Mouse (Mus musculus) lung, adult 2 months (tissue): ENCODE data around the gene Ttc30a1. TPM values are rescaled to one million over a fixed set of nuclear protein-coding genes. Genes with fewer than 3 reads are reported as not detected.
"Not testable (repeated sequence)": the region's sequence is repeated elsewhere in the genome, so short reads cannot be mapped to it uniquely, and the experiment has no call there.

ENCODE experiments used
- DNase-seq: peaks from one replicate; pipeline ENCODE4 v3.0.0; 2022
- H3K4me1 ChIP-seq: fragments of 200-500 bp; 2 replicates; pipeline ENCODE4 v1.6.1; 2011; ENCODE audit warnings: low read length; ENCODE audit not compliant: control insufficient read depth, insufficient read depth
- H3K4me3 ChIP-seq: fragments of 200-500 bp; replicated peaks from 2 replicates; pipeline ENCODE3; 2011; ENCODE audit warnings: low read depth, mild to moderate bottlenecking, control low read depth, low read length; ENCODE audit errors: extremely low read depth
- CTCF ChIP-seq: fragments of 200-500 bp; IDR thresholded peaks from 2 replicates; pipeline ENCODE4 v1.5.1; 2011; ENCODE audit warnings: mild to moderate bottlenecking, low read length, control low read depth; ENCODE audit not compliant: insufficient read depth
- POLR2A ChIP-seq: fragments of 200-500 bp; IDR thresholded peaks from 2 replicates; pipeline ENCODE4 v1.6.1; 2011; ENCODE audit warnings: low read depth, mild to moderate bottlenecking, control low read depth, low read length, borderline replicate concordance; ENCODE audit errors: extremely low read depth
- WGBS: fragments of 180-500 bp; shearing (Covaris S2); methylation state at CpG from one replicate; pipeline ENCODE4 v1.1.7; 2018; 5-methylcytosine and 5-hydroxymethylcytosine counted together
- polyA plus RNA-seq: library from polyadenylated mRNA; depleted of rRNA; stranded (reverse); fragments of >200 nt; gene quantifications from 2 replicates; pipeline ENCODE4 v1.2.3, GENCODE M21; 2012; rRNA removed

The Ttc30a1 gene
- 2.3 and 3.0 TPM in 2 replicates for polyA plus RNA-seq

DNA sequence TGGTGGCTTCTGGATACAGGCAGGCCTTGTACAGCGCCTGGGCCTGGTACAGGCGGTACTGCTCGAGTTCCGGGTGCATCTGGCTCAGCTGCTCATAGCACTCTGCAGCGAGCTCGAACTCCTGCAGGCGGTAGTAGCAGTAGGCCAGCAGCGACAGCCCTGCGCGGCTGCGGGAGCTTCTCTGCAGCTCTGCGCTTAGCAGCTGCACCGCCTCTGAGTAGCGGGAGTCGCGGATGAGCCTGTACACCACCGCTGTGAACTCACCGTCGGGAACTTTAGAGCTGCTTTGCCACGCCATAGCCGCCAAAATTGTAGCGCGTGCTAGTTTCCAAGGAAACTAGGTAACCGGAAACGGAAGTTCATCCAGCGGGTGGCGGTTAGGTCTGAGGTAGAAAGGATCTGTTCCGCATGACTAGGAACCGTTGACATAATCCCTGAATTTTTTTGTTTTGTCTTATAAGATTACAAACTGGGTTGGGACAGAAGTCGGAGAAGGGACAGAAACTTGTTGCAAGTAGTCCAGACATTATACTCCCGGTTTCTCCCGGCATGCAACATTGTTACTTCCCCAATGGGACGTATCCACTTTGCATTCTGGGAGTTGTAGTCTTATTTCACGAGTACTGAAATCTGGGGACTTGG is at the start of gene Ttc30a1:
Gene Ttc30a1, minus strand, starts transcription at position 528 of the 642 bp plus-strand sequence.
- WGBS, result 3% methylated on average over 34 of the region's 34 CpGs
- H3K4me1 ChIP-seq, result not testable (repeated sequence)
- peak; percentile 76 for DNase-seq
- peak within 1 kb of the TSS; percentile 91 for H3K4me3 ChIP-seq

DNA sequence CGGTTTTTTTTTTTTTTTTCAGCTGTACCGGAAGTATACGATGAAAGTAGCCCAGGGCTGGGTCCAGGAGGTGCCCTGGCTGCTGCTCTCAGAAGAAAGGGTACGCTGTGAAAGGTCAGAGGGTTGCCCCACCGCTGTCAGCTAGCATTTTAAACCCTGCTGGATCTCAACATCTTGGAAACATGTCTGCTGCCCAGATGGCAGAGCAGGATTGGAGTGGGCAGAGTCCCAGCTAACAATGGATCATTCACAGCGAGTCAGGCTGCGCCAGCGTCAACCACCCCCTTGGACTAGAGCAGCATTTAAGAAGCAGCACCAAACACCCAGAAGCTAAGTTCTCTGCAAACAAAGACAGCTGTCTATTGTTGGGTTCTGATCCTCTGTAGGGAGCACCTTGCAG is 48.3 kb upstream of the Ttc30a1 start:
- 43% methylated on average over 8 of the region's 8 CpGs for WGBS
- H3K4me1 ChIP-seq, result no peaks in the 10 kb centered on the region
- TF ChIP-seq CTCF (no peak), POLR2A (no peak)
- no peak overlapping the region for H3K4me3 ChIP-seq
- no peak for DNase-seq

DNA sequence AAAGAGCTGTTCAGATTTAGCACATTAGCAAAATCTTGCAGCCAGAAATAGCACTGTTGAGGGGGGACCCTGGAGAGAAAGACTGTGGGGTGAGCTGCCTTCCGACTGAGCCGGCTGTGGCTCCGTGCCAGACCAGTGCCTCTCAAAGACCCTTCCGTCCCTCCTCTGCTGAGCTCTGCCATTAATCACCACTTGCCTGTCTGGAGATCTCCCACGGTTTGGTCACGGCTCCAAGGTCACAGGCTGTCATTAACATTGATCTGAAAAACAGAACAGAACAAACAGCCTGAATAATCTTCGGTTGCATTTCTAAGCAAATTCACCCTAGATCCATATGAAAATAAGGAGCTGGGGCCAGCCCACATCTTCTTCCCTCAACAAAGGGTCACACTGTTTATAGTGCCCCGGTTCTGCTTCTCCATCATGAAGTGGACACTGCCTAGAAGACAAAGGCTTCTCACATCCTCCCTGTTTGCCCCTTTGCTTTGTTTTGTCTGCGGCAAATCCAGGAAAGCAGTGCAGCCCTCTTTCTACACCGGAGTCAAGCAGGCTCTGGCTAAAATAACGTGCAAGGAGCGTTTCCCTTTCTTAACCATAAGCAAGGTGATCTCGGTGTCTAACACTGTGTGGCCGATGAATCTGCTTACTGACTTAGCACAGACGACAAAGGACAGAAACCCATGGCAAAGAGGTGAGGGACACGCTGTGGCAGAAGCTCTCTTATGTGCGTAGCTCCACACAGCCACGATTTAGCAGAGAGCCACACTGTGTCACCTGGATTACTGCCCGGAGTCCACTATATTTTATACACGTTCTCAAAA is 47.5 kb upstream of the Ttc30a1 start:
- WGBS, result 21% methylated on average over 20 of the region's 20 CpGs

DNA sequence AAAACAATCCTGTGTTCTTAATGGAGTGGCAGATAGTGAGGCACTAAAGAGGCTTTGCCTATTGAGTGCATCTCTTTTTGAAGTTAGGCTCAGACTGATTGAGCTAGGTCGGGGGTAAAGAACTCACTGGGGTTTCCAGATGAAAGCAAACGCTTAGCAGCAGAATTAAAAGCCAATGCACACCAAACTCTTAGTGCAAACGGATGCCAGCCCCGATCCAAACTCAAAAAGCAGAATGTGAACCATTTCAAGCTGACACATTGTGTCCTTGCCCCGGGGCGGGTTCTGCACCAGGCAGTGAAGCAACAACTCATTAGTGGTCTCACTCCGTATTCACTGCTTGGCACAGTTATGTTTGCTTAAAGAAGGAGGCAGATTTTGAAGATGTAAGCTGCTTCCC is 35.1 kb upstream of the Ttc30a1 start:
- no peak for DNase-seq
- Histone ChIP-seq H3K4me3 (no peak overlapping the region), H3K4me1 (no peaks in the 10 kb centered on the region)
- no peak for TF ChIP-seq CTCF
- no peak for TF ChIP-seq POLR2A
- WGBS, result 29% methylated on average over 7 of the region's 7 CpGs

More for the DNA sequence above, 47.5 kb upstream of the Ttc30a1 start:
- DNase-seq, result no peak
- TF ChIP-seq CTCF (no peak), POLR2A (no peak)
- Histone ChIP-seq H3K4me3 (no peak overlapping the region), H3K4me1 (no peaks in the 10 kb centered on the region)

DNA sequence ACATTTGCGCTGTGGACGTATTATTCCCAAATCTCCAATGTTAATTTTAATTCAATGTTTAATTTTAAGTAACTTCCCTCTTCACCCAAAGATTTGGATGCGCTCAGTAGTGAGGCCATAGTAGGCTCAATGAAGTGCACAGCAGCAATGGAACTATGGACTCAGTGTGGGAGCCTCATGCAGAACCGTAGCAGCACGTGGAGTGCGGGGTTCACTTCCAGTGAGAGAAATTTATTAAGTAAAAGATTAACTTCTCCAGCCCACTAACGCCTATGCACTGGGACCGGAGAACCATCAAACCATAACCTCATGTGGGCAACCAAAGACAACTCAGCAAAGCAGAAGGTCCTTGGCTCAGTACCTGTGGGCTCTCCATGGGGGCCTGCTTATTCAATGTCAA is 34.4 kb upstream of the Ttc30a1 start:
- TF ChIP-seq CTCF (no peak), POLR2A (no peak)
- 89% methylated on average over 8 of the region's 8 CpGs for WGBS
- DNase-seq, result no peak

DNA sequence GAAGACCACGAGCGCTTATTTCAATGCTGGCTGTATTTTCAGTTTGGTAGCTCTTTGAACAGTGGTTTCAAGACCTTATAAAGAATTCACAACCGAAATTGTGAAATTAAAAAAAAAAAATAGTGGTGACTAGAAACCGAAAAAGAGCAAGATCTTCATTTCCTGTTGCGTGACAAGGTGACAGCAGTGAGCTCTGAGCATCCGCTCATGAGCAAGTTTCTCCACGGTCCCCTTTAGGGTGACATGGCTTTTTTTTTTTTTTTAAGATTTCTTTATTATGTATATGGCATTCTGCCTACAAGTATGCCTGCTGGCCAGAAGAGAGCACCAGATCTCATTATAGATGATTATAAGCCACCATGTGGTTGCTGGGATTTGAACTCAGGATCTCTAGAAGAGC is 33.7 kb upstream of the Ttc30a1 start:
- Histone ChIP-seq H3K4me3 (no peak overlapping the region), H3K4me1 (no peaks in the 10 kb centered on the region)
- no peak for TF ChIP-seq POLR2A
- TF ChIP-seq CTCF, result no peak
- no peak for DNase-seq
- 87% methylated on average over 7 of the region's 7 CpGs for WGBS

More for the DNA sequence above, 34.4 kb upstream of the Ttc30a1 start:
- Histone ChIP-seq H3K4me3 (no peak overlapping the region), H3K4me1 (no peaks in the 10 kb centered on the region)

DNA sequence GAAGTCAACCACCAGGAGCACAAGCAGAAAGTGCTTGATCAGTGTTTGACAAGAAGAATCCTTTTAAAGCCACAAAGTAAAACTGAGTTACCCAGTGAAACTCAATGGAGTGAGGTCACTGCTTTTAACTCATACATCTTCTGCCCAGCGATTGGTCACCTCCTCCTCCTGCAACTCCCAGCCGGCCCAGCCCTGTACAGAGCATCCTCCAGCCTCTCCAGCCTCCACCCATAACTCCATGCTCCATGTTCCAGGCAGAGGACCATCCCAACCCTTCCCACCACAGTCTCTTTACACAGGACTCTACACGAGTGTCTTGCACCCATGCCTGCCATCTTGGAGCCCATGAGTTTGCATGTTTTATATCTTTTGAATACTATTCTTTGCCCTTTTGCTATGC is 32.9 kb upstream of the Ttc30a1 start:
- Histone ChIP-seq H3K4me3 (no peak overlapping the region), H3K4me1 (no peaks in the 10 kb centered on the region)
- DNase-seq, result no peak
- no peak for TF ChIP-seq CTCF
- 87% methylated on average over 3 of the region's 3 CpGs for WGBS

DNA sequence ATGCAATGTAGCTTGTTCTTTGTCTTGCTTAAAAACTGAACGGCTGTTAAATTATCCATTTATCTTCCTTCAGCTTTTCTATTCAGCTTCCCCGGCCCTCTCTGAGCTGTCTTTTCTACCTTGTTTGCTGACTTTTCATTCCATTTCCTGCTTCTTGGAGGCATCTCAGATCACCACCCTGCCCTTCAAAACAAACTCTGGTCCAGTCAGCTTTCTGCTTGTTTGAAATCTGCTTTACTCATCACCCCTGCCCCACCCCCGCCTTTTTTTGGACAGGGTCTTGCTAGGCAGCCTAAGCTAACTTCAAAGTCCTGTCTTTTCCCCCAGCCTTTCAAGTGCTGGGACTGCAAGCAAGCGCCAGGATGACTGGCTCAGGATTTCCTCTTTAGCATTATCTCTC is 24.4 kb upstream of the Ttc30a1 start:
- WGBS, result 19% methylated on average over 4 of the region's 4 CpGs
- H3K4me1 ChIP-seq, result no peaks in the 10 kb centered on the region
- no peak for TF ChIP-seq CTCF
- no peak for TF ChIP-seq POLR2A
- no peak for DNase-seq
- H3K4me3 ChIP-seq, result no peak overlapping the region

DNA sequence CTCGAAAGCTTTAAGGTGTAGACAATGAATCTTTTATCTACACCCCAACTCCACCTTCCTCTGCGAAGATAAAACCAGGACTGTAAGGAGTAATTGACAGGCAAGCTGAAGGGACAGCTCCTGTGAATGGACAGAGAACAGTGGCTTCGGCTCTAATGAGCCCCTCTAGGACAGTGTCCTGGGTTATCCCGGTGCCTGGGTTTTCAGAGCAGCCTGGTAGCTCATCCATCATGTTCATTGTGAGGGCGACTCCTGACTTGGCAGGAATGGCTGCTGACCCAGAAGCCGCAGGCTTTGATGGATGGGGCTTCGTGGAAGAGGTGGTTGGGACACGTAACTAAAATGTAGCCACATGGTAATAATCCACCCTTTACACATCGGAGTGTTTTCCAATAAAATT is 21.1 kb upstream of the Ttc30a1 start:
- 42% methylated on average over 9 of the region's 9 CpGs for WGBS
- no peaks in the 10 kb centered on the region for H3K4me1 ChIP-seq
- no peak for TF ChIP-seq CTCF
- TF ChIP-seq POLR2A, result no peak

DNA sequence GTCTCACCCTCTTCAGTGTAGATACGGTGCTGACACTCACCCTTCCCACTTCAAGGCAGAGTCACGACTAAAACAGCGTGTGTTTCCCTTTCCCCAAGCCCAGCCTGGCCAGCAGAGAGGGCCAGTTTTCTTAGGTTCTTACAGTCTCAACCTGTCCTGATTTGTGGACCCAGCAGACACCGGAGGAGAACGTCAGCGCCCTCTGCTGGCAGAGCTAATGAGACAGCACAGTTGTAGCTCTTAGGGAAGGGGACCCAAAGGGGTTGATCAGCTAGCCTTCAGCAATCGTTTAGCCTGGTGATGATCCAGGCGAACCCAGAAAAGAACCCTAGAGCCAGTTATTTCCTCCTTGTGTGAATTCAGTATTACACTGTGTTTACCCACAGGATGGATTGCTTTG is 19.6 kb upstream of the Ttc30a1 start:
- peak; percentile 67 for DNase-seq
- TF ChIP-seq POLR2A, result no peak
- peak; percentile 92 for TF ChIP-seq CTCF
- WGBS, result 35% methylated on average over 8 of the region's 8 CpGs
- no peak overlapping the region for H3K4me3 ChIP-seq
- H3K4me1 ChIP-seq, result no peaks in the 10 kb centered on the region

More for the DNA sequence above, 21.1 kb upstream of the Ttc30a1 start:
- no peak for DNase-seq
- H3K4me3 ChIP-seq, result no peak overlapping the region
